Mouse (Mus musculus): ENCODE results near the gene Epo.

Epo gene

GRCm38 (mm10) chr5:137539291-137539801, 6.3 kb upstream of the Epo start:
- DNase-seq = no peak

- DNase-seq = no peak
Observed at GRCm38 (mm10) chr5:137537461-137537860, 4.4 kb upstream of the Epo start.

DNA sequence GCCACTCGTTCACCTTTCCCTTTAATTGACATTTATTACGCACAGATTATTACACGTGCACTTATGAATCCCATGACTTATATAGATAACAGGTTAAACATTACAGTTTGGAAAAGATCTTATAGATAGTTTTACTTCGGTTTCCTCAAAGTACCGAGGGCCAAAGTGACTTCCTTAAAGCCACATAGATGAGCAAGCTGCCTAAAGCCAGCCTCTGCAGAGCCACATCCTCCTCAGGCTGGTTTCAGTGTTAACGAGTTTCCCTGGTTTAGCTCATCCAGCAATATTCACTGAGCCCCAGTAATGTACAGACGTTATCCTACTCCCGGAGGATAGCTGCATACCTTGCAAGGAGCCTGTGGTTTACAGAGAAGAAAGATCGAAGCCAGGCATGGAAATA, 2.3 kb upstream of the Epo start:
- DNase-seq = no peak

DNA sequence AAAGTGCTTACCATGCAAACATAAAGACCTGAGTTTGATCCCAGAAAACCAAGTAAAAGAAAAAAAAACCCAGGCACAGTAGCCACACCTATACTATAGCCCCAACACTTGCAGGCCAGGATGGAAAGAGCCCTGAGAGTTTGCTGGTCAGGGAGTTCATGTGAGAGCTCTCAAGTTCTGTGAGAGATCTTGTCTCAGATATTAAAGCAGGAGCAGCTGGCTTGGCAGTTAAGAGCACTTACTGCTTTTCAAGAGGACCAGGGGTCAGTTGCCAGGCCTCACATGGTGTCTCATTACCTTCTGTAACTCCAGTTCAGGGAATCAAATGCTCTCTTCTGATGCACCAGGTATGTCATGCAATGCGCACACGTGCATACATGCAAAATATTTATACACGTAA, 1.7 kb upstream of the Epo start:
- DNase-seq = no peak

GRCm38 (mm10) chr5:137532808-137533116, 280 bp downstream of the Epo start:
- DNase-seq = no peak

- DNase-seq = peak; percentile 53
Observed at GRCm38 (mm10) chr5:137532131-137532807, 773 bp downstream of the Epo start.

DNA sequence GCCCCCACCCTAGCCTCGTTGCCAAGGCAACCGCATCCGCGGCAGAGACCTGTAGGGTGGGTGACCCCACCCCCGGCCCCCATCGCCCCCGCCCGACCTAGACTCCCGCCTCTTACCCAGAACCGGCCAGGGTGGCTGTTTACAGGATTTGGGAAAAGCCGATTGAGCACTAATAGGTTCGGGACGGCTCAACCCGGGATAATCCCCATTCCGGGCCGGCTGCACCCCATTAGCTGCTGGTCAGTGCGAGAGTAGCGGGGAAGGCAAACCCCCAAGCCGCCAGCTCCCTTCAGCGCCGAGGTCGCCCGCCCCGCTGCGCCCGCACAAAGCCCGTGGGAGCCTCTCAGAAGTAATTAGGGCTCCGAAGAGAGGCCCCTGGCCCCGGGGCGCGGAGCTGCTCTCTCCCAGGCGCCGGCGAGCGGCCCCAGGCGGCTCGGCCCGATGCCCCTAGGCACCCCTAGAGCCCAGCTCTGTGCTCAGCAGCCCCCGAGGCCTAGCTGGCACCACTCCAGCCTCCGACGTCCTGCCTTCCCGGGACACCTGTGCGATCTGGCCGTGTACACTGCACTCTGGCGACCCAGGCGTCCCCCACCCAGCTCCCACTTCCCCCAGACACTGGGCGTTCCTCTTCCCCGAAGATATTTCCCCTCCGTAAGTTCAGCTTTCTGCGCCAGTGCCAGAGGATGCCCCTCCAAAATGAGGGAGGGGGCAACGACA, 1.5 kb downstream of the Epo start:
- DNase-seq = peak; percentile 63

GRCm38 (mm10) chr5:137530588-137531413, 2.2 kb downstream of the Epo start:
- DNase-seq = peak; percentile 91

GRCm38 (mm10) chr5:137530075-137530474, 3.0 kb downstream of the Epo start:
- no peak for DNase-seq

- no peak for DNase-seq
Observed at GRCm38 (mm10) chr5:137529221-137529995, 3.6 kb downstream of the Epo start.

DNA sequence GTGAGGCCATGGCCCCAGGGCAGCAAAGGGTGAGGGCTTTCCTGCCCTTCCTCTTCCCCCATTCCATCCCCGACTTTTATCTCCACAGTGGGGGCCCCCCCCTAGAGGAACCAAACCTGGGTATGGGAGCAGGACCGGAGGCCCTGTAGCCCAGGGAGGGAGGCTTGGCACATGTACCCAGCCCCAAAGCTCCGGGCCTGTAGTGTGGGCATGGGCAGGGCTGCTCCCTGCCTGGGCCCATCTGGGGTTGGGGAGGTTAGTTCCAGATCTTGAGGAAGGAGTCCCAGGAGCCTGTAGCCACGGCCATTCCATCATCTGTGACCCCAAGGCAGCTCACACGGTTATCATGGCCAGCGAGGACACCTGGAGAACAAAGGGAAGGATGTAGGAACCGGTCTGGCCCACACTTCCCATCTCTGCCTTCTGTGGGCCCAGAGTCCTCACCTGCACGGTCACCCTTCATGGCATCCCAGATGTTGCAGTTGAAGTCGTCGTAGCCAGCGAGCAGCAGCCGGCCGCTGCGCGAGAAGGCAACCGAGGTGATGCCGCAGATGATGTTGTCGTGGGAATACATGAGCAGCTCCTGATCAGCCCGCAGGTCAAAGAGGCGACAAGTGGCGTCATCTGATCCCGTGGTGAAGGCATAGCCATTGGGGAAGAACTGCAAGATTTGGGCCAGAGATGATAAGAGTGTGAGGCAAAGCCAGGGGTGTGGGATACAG, 4.6 kb downstream of the Epo start:
- DNase-seq = no peak

DNA sequence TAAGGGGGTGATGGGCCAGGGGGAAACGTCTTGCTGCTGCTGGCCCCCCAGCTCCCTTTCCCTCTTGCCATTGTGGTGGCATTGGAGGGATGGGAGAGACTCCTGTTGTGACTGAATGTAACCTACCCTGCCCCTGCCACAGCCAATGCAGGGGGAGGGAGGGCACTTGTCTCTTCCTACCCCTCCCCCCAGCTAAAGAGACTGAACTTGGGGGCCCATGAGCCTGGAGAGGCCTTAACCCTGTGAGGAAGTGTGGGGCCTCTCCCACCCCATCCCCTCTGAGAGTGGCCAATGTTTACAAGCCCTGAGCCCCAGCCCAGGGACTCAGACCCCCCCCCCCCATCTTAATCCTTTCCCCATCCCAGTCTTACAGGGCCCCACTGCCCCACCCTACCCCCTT, 5.6 kb downstream of the Epo start:
- no peak for DNase-seq

DNA sequence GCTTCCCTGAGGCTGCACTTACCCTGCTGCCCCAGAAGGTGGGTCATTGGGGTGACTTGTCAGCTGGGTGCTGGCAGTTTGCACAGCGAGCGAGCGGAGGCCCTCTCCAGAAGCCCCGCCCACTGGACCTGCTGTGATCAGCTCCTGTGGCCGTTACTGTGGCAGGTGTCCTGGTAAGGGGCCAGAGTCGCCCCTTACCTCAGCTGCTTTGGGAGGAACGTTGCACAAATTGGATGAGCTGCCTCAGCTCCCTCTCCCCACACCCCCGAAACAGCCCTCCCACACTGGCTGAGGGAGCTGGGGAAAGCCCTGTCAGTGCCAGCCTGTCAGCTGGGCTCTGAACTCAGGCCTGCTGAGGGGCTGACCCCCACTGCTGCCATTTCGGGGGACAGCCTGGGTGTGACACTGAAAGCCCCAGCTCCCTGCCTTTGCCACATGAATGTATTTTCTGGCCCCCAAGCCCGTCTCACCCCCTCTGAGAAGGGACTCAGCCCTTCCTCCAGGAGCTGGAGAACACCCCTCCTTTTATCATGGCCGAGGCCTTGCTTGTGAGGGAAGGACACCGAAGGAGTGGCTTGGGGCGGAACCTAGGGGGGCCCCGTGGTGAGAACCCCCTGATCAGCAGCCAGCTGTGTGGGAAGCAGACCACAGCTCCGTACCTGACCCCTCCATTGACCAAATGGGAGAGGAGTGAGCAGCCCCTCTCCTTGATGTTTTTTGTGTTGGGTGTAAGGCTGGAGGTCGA, 6.7 kb downstream of the Epo start:
- DNase-seq = peak; percentile 60

DNA sequence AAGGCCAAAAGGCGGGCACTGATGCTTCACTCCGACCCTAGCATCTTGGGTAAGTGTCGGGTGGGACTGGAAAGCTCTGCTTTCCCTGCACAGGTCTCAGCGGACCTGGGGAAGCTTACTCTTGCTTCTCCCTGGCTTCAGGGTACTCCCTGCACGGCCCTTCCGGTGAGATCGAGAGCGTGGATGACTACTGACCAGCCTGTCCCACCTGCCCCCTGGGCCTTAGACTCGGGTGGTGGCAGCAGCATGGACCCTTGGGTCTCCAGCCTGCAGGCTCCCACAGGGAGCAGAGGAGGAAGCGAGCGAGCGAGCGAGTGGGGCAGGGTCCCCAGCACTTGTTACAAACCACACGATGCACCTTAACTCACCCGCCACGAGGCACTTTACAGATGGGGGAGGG, 7.5 kb downstream of the Epo start:
- no peak for DNase-seq

- no peak for DNase-seq
Observed at GRCm38 (mm10) chr5:137524671-137525070, 8.4 kb downstream of the Epo start.

GRCm38 (mm10) chr5:137524251-137524515, 8.9 kb downstream of the Epo start:
- DNase-seq = no peak

- DNase-seq = no peak
Observed at GRCm38 (mm10) chr5:137523396-137524250, 9.4 kb downstream of the Epo start.

DNA sequence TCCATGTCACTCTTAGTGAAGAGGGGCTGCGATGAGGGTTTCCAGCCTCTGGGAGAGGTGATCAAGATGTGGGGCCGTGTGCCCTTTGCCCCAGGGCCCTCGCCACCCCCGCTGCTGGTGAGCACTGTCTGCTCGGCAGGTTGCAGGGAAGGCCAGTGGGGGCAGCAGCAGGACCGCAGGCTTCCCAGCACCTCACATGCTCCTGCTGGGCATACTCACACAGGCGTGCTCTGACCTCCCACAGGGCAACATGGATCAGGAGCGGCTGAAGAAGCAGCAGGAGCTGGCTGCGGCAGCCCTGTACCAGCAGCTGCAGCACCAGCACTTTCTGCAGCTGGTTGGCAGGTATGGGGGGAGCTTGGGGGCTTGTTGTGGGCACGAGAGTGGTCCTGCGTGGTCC, 10.3 kb downstream of the Epo start:
- DNase-seq = no peak

GRCm38 (mm10) chr5:137521861-137522260, 11.2 kb downstream of the Epo start:
- DNase-seq = no peak

DNA sequence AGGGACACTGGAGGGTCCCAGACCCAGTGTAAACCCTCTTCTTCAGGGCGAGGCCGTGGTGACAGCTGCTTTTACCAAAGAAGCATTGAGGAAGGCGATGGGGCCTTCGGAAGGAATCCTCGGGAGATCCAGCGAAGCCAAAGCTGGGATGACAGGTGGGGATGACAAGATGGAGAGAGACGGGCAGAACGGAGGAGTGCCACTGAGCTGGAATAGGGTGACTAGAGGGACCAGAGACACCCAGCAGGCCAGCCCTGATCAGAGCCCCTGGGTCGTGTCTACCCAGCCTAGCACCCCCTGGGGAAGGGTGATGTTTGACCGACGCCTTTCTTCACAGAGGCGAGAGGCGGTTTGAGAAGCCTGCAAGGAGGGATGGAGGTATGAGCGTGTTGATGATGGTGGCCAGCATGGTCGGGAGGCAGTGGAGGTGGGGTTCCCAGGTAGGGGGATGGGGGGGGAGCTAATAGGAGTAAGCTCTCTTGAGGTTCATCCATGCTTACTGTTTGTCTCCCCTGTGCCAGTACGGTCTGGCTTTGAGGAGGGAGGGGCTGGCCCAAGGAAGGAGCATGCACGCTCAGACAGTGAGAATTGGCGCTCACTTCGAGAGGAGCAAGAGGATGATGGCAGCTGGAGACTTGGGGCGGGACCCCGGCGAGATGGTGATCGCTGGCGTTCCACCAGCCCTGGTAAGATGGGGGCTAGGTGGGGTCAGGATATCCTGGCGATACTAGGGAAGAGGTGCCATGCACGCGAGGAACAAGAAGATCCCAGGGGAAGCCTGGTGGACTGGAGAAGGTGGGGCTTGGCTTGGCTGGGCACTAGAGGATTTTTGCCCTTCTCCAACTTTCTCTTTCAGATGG, 13.1 kb downstream of the Epo start:
- no peak for DNase-seq
